Mouse (Mus musculus) E14TG2a.4 (cell line): Measurements from ENCODE around the gene Cdk5r1.

Experiments
- CTCF ChIP-seq: conservative IDR thresholded peaks from 2 replicates; pipeline ENCODE4 v1.5.1; 2014; ENCODE audit warnings: low read length
- NANOG ChIP-seq: IDR thresholded peaks from 2 replicates; pipeline ENCODE4 v1.6.1; 2014; ENCODE audit warnings: borderline replicate concordance, low read length, mixed read lengths

DNA sequence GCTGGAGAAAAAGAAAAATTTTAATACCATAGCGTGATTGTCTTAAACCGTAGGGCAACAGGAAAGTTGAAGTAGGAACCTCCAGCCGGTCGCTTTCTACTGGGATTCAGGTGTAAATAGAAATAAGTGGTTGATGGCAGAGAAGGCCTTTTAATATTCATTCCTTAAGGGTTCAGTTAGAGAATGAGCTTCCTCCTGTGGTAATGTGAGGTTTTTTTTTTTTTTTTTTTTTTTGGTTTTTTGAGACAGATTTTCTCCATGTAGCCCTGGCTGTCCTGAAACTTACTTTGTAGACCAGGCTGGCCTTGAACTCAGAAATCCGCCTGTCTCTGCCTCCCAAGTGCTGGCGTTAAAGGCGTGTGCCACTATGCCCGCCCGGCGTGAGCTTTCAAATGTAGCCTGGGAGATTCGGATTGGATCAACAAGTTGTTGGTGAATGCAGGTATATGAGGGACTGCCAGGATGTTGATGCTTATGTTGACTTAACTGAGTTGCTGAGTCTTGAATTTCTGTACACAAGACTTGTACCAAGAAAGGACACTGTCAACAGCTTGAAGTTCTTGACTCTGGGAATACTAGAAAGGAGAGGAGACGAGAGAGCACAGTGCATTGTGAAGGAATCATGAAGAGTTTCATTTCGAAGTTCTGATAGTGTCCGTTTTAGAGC, 47.2 kb upstream of the Cdk5r1 start:
- TF ChIP-seq CTCF (no peak), NANOG (no peak)
